Comparison of ENCODE assay signal across 18 mouse cellular contexts in genomic region chr11:107768361-107768760, GRCm38 (mm10). TPM values are rescaled to one million over a fixed set of nuclear protein-coding genes. Genes with fewer than 3 reads are reported as not detected.
A peak's percentile ranks its signal among the peaks of the same experiment; 100 is the strongest.
DNase-seq lines count a peak whose midpoint lies in the region; ATAC-seq and TF ChIP-seq lines count a peak whose summit lies in the region.
"Had no signal": no experiment of that assay in that cellular context is flagged by ENCODE, and none has a peak within 500 bp of the region (broad histone marks: within the 10 kb centered on the region; RNA-seq: fewer than 3 reads in every experiment).

No protein-coding gene starts in this region.

- no peak overlapping the region for H3K27ac ChIP-seq in cerebellum, adult 2 months (ENCODE audit: insufficient read depth, low read length)
- no peak overlapping the region for H3K27ac ChIP-seq in liver, embryonic 12.5 days
- H3K27ac ChIP-seq in hindbrain, embryonic 16.5 days (ENCODE audit: low read depth, low read length): peak overlapping the region; percentile 36; the same call in 1 of the 2 replicates
- H3K27ac ChIP-seq: embryonic facial prominence, embryonic 12.5 days; liver, embryonic 13.5 days had no signal

- peaks cover 7% of the 10 kb centered on the region; the same call in 1 of the 2 replicates for H3K4me1 ChIP-seq in cerebellum, adult 2 months (ENCODE audit: control insufficient read depth, insufficient read depth, low read length)
- H3K4me1 ChIP-seq in liver, embryonic 12.5 days: no peaks in the 10 kb centered on the region
- H3K4me1 ChIP-seq in hindbrain, embryonic 16.5 days (ENCODE audit: control insufficient read depth, insufficient read depth, low read depth, low read length): peaks cover 48% of the 10 kb centered on the region
- H3K4me1 ChIP-seq: liver, embryonic 13.5 days had no signal

- H3K4me2 ChIP-seq in liver, embryonic 12.5 days: no peak overlapping the region
- H3K4me2 ChIP-seq in hindbrain, embryonic 16.5 days (ENCODE audit: low read length): no peak overlapping the region
- H3K4me2 ChIP-seq: embryonic facial prominence, embryonic 12.5 days; liver, embryonic 13.5 days had no signal

- peak; percentile 24; the same call in 1 of the 2 replicates for ATAC-seq in liver, embryonic 12.5 days
- 0 out of 2 replicates have a peak, but pooled peaks have one; percentile 13 for ATAC-seq in hindbrain, embryonic 16.5 days

- no peaks in the 10 kb centered on the region for H3K36me3 ChIP-seq in liver, embryonic 12.5 days
- no peaks in the 10 kb centered on the region for H3K36me3 ChIP-seq in hindbrain, embryonic 16.5 days (ENCODE audit: control insufficient read depth, insufficient read depth, low read length)
- H3K36me3 ChIP-seq: embryonic facial prominence, embryonic 12.5 days; liver, embryonic 13.5 days had no signal

- no peak for TF ChIP-seq CTCF in cerebellum, adult 2 months (IDR thresholded peaks at IDR 0.05; ENCODE audit: borderline replicate concordance, insufficient read depth, low read depth, low read length)

- no peak overlapping the region for H3K4me3 ChIP-seq in cerebellum, adult 2 months (replicated peaks; ENCODE audit: insufficient read depth, low read depth, low read length)
- H3K4me3 ChIP-seq in liver, embryonic 12.5 days: no peak overlapping the region
- H3K4me3 ChIP-seq in hindbrain, embryonic 16.5 days (ENCODE audit: low read length): no peak overlapping the region
- H3K4me3 ChIP-seq: embryonic facial prominence, embryonic 12.5 days; liver, embryonic 13.5 days had no signal

- H3K9ac ChIP-seq in liver, embryonic 12.5 days: no peak overlapping the region
- no peak overlapping the region for H3K9ac ChIP-seq in hindbrain, embryonic 16.5 days (ENCODE audit: low read depth, low read length)
- H3K9ac ChIP-seq: embryonic facial prominence, embryonic 12.5 days; liver, embryonic 13.5 days had no signal

- H3K27me3 ChIP-seq in cerebellum, adult 2 months (ENCODE audit: control insufficient read depth, insufficient read depth, low read length): no peaks in the 10 kb centered on the region
- H3K27me3 ChIP-seq in liver, embryonic 12.5 days (replicated peaks): no peaks in the 10 kb centered on the region; the same call in 1 of the 2 replicates
- H3K27me3 ChIP-seq in hindbrain, embryonic 16.5 days (replicated peaks; ENCODE audit: control insufficient read depth, insufficient read depth, low read length): no peaks in the 10 kb centered on the region
- H3K27me3 ChIP-seq: embryonic facial prominence, embryonic 12.5 days; liver, embryonic 13.5 days had no signal

- DNase-seq in cerebellum, postnatal 10 days: peak; percentile 56 to 69
- DNase-seq in cerebellum, adult 2 months: no peak
- no peak for DNase-seq in liver
- peak; percentile 55 for DNase-seq in retina, postnatal 1 day
- DNase-seq in adrenal gland, postnatal 10 days: no peak
- no peak for DNase-seq in adrenal gland, postnatal 25 days
- DNase-seq: adrenal gland, adult 8-10 months; gastrocnemius, postnatal 10 days; heart, postnatal 14 days; kidney, adult 11 months; kidney, postnatal 14 days; layer of hippocampus, adult 9-11 months; liver, embryonic 13.5 days; thymus, adult 18-20 months had no signal

- no peaks in the 10 kb centered on the region for H3K9me3 ChIP-seq in liver, embryonic 12.5 days (replicated peaks)
- no peaks in the 10 kb centered on the region for H3K9me3 ChIP-seq in hindbrain, embryonic 16.5 days (ENCODE audit: control insufficient read depth, low read length)
- H3K9me3 ChIP-seq: embryonic facial prominence, embryonic 12.5 days; liver, embryonic 13.5 days had no signal

- TF ChIP-seq POLR2A in cerebellum, adult 2 months (IDR thresholded peaks at IDR 0.05; ENCODE audit: borderline replicate concordance, insufficient read depth, low read length): no peak

- WGBS in cerebellum, adult 2 months: 37% methylated on average over 8 of the region's 8 CpGs
- WGBS in liver, embryonic 12.5 days (ENCODE audit: insufficient replicate concordance): 73% methylated on average over 8 of the region's 8 CpGs
- 45% methylated on average over 8 of the region's 8 CpGs for WGBS in hindbrain, embryonic 16.5 days

RNA-seq across cellular contexts. Expression of gene Cacng4, which starts 26.0 kb away (rescaled TPM):
- 24.5 and 25.6 TPM in 2 replicates for polyA plus RNA-seq in cerebellum, adult 2 months (2012; rRNA removed)
- polyA plus RNA-seq in liver, embryonic 12.5 days (2016; fragmentation: Nextera tagmentation; extraction: Ambion mirVana): 0.61 and 0.68 TPM in 2 replicates
- polyA plus RNA-seq in hindbrain, embryonic 16.5 days (2015; fragmentation: Nextera tagmentation; extraction: Ambion mirVana): 46.0 and 48.2 TPM in 2 replicates
- 1 to 10 TPM; 4.5 TPM for total RNA-seq in adrenal gland, postnatal 10 days (2021)
- 4.3 and 6.9 TPM in 2 replicates for total RNA-seq in adrenal gland, postnatal 25 days (2021)
- total RNA-seq: megakaryocyte progenitor cell, adult 5-6 weeks had no signal

RNA-seq across cellular contexts. Expression of gene Cacng1, which starts 52.0 kb away (rescaled TPM):
- 0.13 and 0.14 TPM in 2 replicates for polyA plus RNA-seq in cerebellum, adult 2 months (2012; rRNA removed)
- 0.14 TPM in 1 of 2 replicates, not detected in the other for polyA plus RNA-seq in liver, embryonic 12.5 days (2016; fragmentation: Nextera tagmentation; extraction: Ambion mirVana)
- 0.29 and 2.4 TPM in 2 replicates for polyA plus RNA-seq in hindbrain, embryonic 16.5 days (2015; fragmentation: Nextera tagmentation; extraction: Ambion mirVana)
- total RNA-seq in adrenal gland, postnatal 10 days (2021): 10 to 100 TPM in 1 of 2 experiments, 1 to 10 TPM in 1; 5.6 to 13.3 TPM
- not detected in 2 replicates for total RNA-seq in adrenal gland, postnatal 25 days (2021)
- total RNA-seq: heart, postnatal 14 days; megakaryocyte progenitor cell, adult 5-6 weeks had no signal

Comparison
In these comparisons a context has a peak if more than half of its experiments do, and no peak if none do; other contexts are left out.
1. DNase-seq: peak in cerebellum, postnatal 10 days (2 of 2) and retina, postnatal 1 day (single experiment); none in cerebellum, adult 2 months (0 of 2), liver (single experiment), adrenal gland, postnatal 10 days (single experiment) and adrenal gland, postnatal 25 days (single experiment).
2. RNA of gene Cacng4, which starts 26.0 kb away (polyA plus RNA-seq): 46.0 to 48.2 TPM in hindbrain, embryonic 16.5 days and 24.5 to 25.6 TPM in cerebellum, adult 2 months; 0.61 to 0.68 TPM in liver, embryonic 12.5 days; every median in the first group is over 10 times any median in the second.